Mouse (Mus musculus) cortical plate, adult 2 months (tissue): ENCODE results near the gene Senp6.

Source experiments
- CTCF ChIP-seq: fragments of 200-500 bp; IDR thresholded peaks from 2 replicates; pipeline ENCODE4 v1.5.1; 2011; ENCODE audit warnings: mild to moderate bottlenecking, control low read depth, low read length; ENCODE audit not compliant: insufficient read depth; ENCODE audit errors: extremely low read depth
- POLR2A ChIP-seq: fragments of 200-500 bp; IDR thresholded peaks from 2 replicates; pipeline ENCODE4 v1.6.1; 2011; ENCODE audit warnings: mild to moderate bottlenecking, low read length, control low read depth; ENCODE audit not compliant: insufficient read depth; ENCODE audit errors: extremely low read depth

GRCm38 (mm10) chr9:80192324-80192723 lies 125.6 kb downstream of the Senp6 start:
- TF ChIP-seq CTCF = no peak
- no peak for TF ChIP-seq POLR2A
